13 mouse cellular contexts compared by ENCODE assay signal in genomic region chr17:27138396-27138795, GRCm38 (mm10). TPM values are rescaled to one million over a fixed set of nuclear protein-coding genes. Genes with fewer than 3 reads are reported as not detected.
"Had no signal": no experiment of that assay in that cellular context is flagged by ENCODE, and none has a peak within 500 bp of the region (broad histone marks: within the 10 kb centered on the region; RNA-seq: fewer than 3 reads in every experiment).

No protein-coding gene starts in this region.

- H3K9ac ChIP-seq: lung, embryonic 15.5 days; midbrain, embryonic 15.5 days; stomach, embryonic 15.5 days had no signal

- H3K9me3 ChIP-seq: limb, embryonic 10.5 days; lung, embryonic 15.5 days; midbrain, embryonic 15.5 days; stomach, embryonic 15.5 days had no signal

- ATAC-seq: midbrain, embryonic 15.5 days had no signal

- H3K27ac ChIP-seq: left cerebral cortex, adult 2 months; limb, embryonic 10.5 days; lung, embryonic 15.5 days; macrophage; stomach, embryonic 15.5 days had no signal

- H3K36me3 ChIP-seq: limb, embryonic 10.5 days; lung, embryonic 15.5 days; midbrain, embryonic 15.5 days; stomach, embryonic 15.5 days had no signal

- H3K4me2 ChIP-seq: liver, embryonic 11.5 days; lung, embryonic 15.5 days; midbrain, embryonic 11.5 days; midbrain, embryonic 15.5 days; stomach, embryonic 15.5 days had no signal

- H3K4me3 ChIP-seq: left cerebral cortex, adult 2 months; limb, embryonic 10.5 days; lung, embryonic 15.5 days; megakaryocyte, embryonic 14.5 days; midbrain, embryonic 15.5 days; stomach, embryonic 15.5 days had no signal

- DNase-seq: lung, postnatal 14 days; thymus, adult 2 months; thymus, postnatal 25 days had no signal

- H3K27me3 ChIP-seq: lung, embryonic 15.5 days had no signal

RNA-seq across cellular contexts. Expression of gene Ip6k3, which starts 29.2 kb away (rescaled TPM):
- total RNA-seq: neutrophil, adult 5-6 weeks had no signal
- polyA plus RNA-seq: limb, embryonic 10.5 days; macrophage had no signal
